ENCODE assay signal across 15 mouse cellular contexts in the genomic region with DNA sequence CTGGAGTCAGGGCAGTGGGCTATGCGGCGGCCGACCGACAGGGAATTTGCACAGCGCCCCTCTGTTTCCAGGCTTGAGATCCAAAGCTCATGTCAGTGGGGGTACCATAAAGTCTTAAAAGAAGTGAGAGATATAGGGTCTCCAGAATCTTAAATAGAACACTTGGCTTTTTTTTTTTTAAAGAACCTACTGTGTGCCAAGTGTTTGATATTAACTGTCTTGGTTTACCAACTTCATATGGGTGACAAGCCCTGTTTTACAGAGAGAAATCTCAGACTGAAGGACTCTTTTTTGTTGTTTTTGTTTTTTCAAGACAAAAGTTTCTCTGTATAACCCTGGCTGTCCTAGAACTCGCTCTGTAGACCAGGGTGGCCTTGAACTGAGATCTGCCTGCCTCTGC. TPM values are rescaled to one million over a fixed set of nuclear protein-coding genes. Genes with fewer than 3 reads are reported as not detected.
DNase-seq lines count a peak whose midpoint lies in the region; ATAC-seq and TF ChIP-seq lines count a peak whose summit lies in the region.
"Had no signal": no experiment of that assay in that cellular context is flagged by ENCODE, and none has a peak within 500 bp of the region (broad histone marks: within the 10 kb centered on the region; RNA-seq: fewer than 3 reads in every experiment).

No protein-coding gene starts in this region.

- in situ Hi-C loops in CH12.LX (cut with MboI; ENCODE audit: low pct_ligation_motif_present, low pct_unique_long_range_greater_than_20kb, low sequenced_read_pairs) (loop anchor here (10.0 kb wide), 1 partner anchor 74 kb away; a partner anchor contains a TSS), ES-E14 (cut with MboI; ENCODE audit: low sequenced_read_pairs in 2 of 2, unreplicated experiment in 2 of 2) (no loop called here)

- no peak for TF ChIP-seq EP300 in CH12.LX (IDR thresholded peaks at IDR 0.05; ENCODE audit: low read length)
- TF ChIP-seq EP300 in liver, embryonic 14.5 days (IDR thresholded peaks at IDR 0.05; ENCODE audit: low read depth), result no peak

- no peaks in the 10 kb centered on the region for H3K9me3 ChIP-seq in intestine, postnatal 0 days (ENCODE audit: control insufficient read depth)
- H3K9me3 ChIP-seq in intestine, embryonic 15.5 days, result no peaks in the 10 kb centered on the region
- H3K9me3 ChIP-seq in CH12.LX (replicated peaks; ENCODE audit: low read length) (no peaks in the 10 kb centered on the region), ES-E14 (ENCODE audit: control insufficient read depth, insufficient read depth, low read depth, low read length) (no peaks in the 10 kb centered on the region)
- no peaks in the 10 kb centered on the region for H3K9me3 ChIP-seq in liver, embryonic 14.5 days (ENCODE audit: control insufficient read depth, low read length)
- H3K9me3 ChIP-seq: stomach, embryonic 15.5 days had no signal

- DNase-seq in CH12.LX (ENCODE audit: extremely low read depth), result no peak
- no peak for DNase-seq in ES-E14 (ENCODE audit: low read depth, low spot score)
- DNase-seq in liver, embryonic 14.5 days (ENCODE audit: low read depth in 3 of 3, low spot score in 3 of 3), result no peak
- DNase-seq in cerebellum, adult 9-10 months, result no peak
- DNase-seq: adrenal gland, postnatal 25 days; cerebellum, postnatal 36 days; forebrain, postnatal 0 days; gastrocnemius, postnatal 10 days; kidney, adult 8-10 months; lung, adult 2 months had no signal

- TF ChIP-seq POLR2A in CH12.LX (IDR thresholded peaks at IDR 0.05; ENCODE audit: low read depth, low read length), result no peak

- peaks cover 17% of the 10 kb centered on the region for H3K36me3 ChIP-seq in intestine, postnatal 0 days (ENCODE audit: control insufficient read depth, insufficient read depth)
- no peaks in the 10 kb centered on the region; the same call in none of the 2 replicates for H3K36me3 ChIP-seq in intestine, embryonic 15.5 days
- peaks cover 19 to 22% of the 10 kb centered on the region in 2 experiments for H3K36me3 ChIP-seq in CH12.LX (replicated peaks in 1 of 2; ENCODE audit: control insufficient read depth in 1 of 2, insufficient read depth in 1 of 2, low read length in 1 of 2)
- no peaks in the 10 kb centered on the region for H3K36me3 ChIP-seq in ES-E14 (ENCODE audit: control insufficient read depth, insufficient read depth, low read length, poor library complexity, severe bottlenecking)
- no peaks in the 10 kb centered on the region for H3K36me3 ChIP-seq in liver, embryonic 14.5 days (replicated peaks; ENCODE audit: control insufficient read depth, insufficient read depth, low read depth)

- 0 out of 2 replicates have a peak overlapping the region, but pooled peaks have one; percentile 15 for H3K27ac ChIP-seq in intestine, postnatal 0 days (ENCODE audit: low read depth, low read length)
- H3K27ac ChIP-seq in intestine, embryonic 15.5 days, result no peak overlapping the region
- H3K27ac ChIP-seq in CH12.LX (ENCODE audit: insufficient read depth, low read depth) (peak overlapping the region; percentile 81), ES-E14 (ENCODE audit: insufficient read depth, low read depth, low read length, poor library complexity, severe bottlenecking) (no peak overlapping the region)
- no peak overlapping the region for H3K27ac ChIP-seq in liver, embryonic 14.5 days
- H3K27ac ChIP-seq: stomach, embryonic 15.5 days had no signal

- TF ChIP-seq RAD21 in CH12.LX (IDR thresholded peaks at IDR 0.05; ENCODE audit: low read depth, low read length), result no peak

- no peak overlapping the region for H3K9ac ChIP-seq in intestine, postnatal 0 days (ENCODE audit: low read depth, low read length)
- no peak overlapping the region for H3K9ac ChIP-seq in intestine, embryonic 15.5 days
- H3K9ac ChIP-seq in CH12.LX (ENCODE audit: insufficient read depth, low read depth), result peak overlapping the region; percentile 72; the same call in 1 of the 2 replicates
- peak overlapping the region; percentile 51 for H3K9ac ChIP-seq in ES-E14 (ENCODE audit: insufficient read depth, low read depth, low read length, poor library complexity, severe bottlenecking)
- H3K9ac ChIP-seq in liver, embryonic 14.5 days (replicated peaks), result no peak overlapping the region
- H3K9ac ChIP-seq: forebrain, postnatal 0 days; stomach, embryonic 15.5 days had no signal

- H3K4me3 ChIP-seq in intestine, postnatal 0 days (ENCODE audit: low read depth, low read length), result no peak overlapping the region
- no peak overlapping the region for H3K4me3 ChIP-seq in intestine, embryonic 15.5 days (replicated peaks)
- H3K4me3 ChIP-seq in CH12.LX (replicated peaks in 1 of 3; ENCODE audit: low read depth in 2 of 3, low read length in 2 of 3, poor library complexity in 1 of 3), result peak overlapping the region; percentile 51 to 65 (median 61)
- H3K4me3 ChIP-seq in ES-E14 (ENCODE audit: insufficient read depth in 1 of 2, low read depth in 1 of 2, low read length in 2 of 2, poor library complexity in 1 of 2, severe bottlenecking in 1 of 2), result peak overlapping the region; percentile 31 to 47
- no peak overlapping the region for H3K4me3 ChIP-seq in liver, embryonic 14.5 days (ENCODE audit: insufficient read depth in 1 of 2, low read depth in 2 of 2, low read length in 2 of 2)
- H3K4me3 ChIP-seq: stomach, embryonic 15.5 days had no signal

- no peak for TF ChIP-seq CTCF in intestine, postnatal 0 days (IDR thresholded peaks at IDR 0.05; ENCODE audit: low read depth)
- no peak for TF ChIP-seq CTCF in CH12.LX (conservative IDR thresholded peaks at IDR 0.05 in 1 of 2, IDR thresholded peaks at IDR 0.05 in 1 of 2; ENCODE audit: low read depth in 2 of 2, low read length in 2 of 2)
- TF ChIP-seq CTCF in liver, embryonic 14.5 days (IDR thresholded peaks at IDR 0.05; ENCODE audit: low read depth), result no peak

- no peaks in the 10 kb centered on the region for H3K4me1 ChIP-seq in intestine, postnatal 0 days (replicated peaks; ENCODE audit: control insufficient read depth, insufficient read depth, low read length)
- no peaks in the 10 kb centered on the region for H3K4me1 ChIP-seq in intestine, embryonic 15.5 days (replicated peaks)
- H3K4me1 ChIP-seq in CH12.LX (ENCODE audit: control insufficient read depth in 1 of 2, insufficient read depth in 2 of 2) (peaks cover 15 to 41% of the 10 kb centered on the region in 2 experiments), ES-E14 (ENCODE audit: control insufficient read depth in 2 of 2, insufficient read depth in 2 of 2, low read length in 2 of 2, poor library complexity in 1 of 2) (peaks cover 0 to 17% of the 10 kb centered on the region in 2 experiments; a peak in 2 of 4 replicates)
- H3K4me1 ChIP-seq in liver, embryonic 14.5 days (replicated peaks; ENCODE audit: control insufficient read depth in 2 of 2, insufficient read depth in 2 of 2, low read length in 1 of 2), result peaks cover 7 to 12% of the 10 kb centered on the region in 2 experiments; a peak in 3 of 4 replicates
- H3K4me1 ChIP-seq: stomach, embryonic 15.5 days had no signal

- no peaks in the 10 kb centered on the region for H3K27me3 ChIP-seq in intestine, postnatal 0 days (replicated peaks; ENCODE audit: control insufficient read depth, insufficient read depth, low read length)
- no peaks in the 10 kb centered on the region for H3K27me3 ChIP-seq in intestine, embryonic 15.5 days (replicated peaks)
- H3K27me3 ChIP-seq in CH12.LX (replicated peaks), result no peaks in the 10 kb centered on the region
- no peaks in the 10 kb centered on the region for H3K27me3 ChIP-seq in liver, embryonic 14.5 days (ENCODE audit: control insufficient read depth, insufficient read depth, low read length)
- H3K27me3 ChIP-seq: stomach, embryonic 15.5 days had no signal

- ATAC-seq in intestine, postnatal 0 days, result no peak
- no peak for ATAC-seq in intestine, embryonic 15.5 days
- ATAC-seq in liver, embryonic 14.5 days (ENCODE audit: insufficient read depth), result no peak
- ATAC-seq in monocyte, adult 5-6 weeks (replicated peaks; ENCODE audit: insufficient number of reproducible peaks, low FRiP score, low TSS enrichment, poor library complexity, severe bottlenecking), result no peak
- ATAC-seq: forebrain, postnatal 0 days; hindbrain, embryonic 16.5 days had no signal

- 94% methylated on average over 6 of the region's 6 CpGs for WGBS in intestine, postnatal 0 days
- 95% methylated on average over 6 of the region's 6 CpGs for WGBS in intestine, embryonic 15.5 days
- WGBS in liver, embryonic 14.5 days (ENCODE audit: insufficient replicate concordance), result 84% methylated on average over 6 of the region's 6 CpGs

- H3K4me2 ChIP-seq in intestine, postnatal 0 days (replicated peaks; ENCODE audit: low read depth), result no peak overlapping the region
- H3K4me2 ChIP-seq in intestine, embryonic 15.5 days (replicated peaks), result no peak overlapping the region
- peak overlapping the region; percentile 69 for H3K4me2 ChIP-seq in CH12.LX (ENCODE audit: insufficient read depth, low read depth, poor library complexity, severe bottlenecking)
- peak overlapping the region; percentile 33 for H3K4me2 ChIP-seq in liver, embryonic 14.5 days (ENCODE audit: low read depth)

- peaks cover 12% of the 10 kb centered on the region for H3K79me2 ChIP-seq in CH12.LX (replicated peaks; ENCODE audit: control insufficient read depth, extremely low read depth, insufficient read depth, poor library complexity, severe bottlenecking)

- dilution Hi-C loops in CH12.LX (cut with MboI; ENCODE audit: extremely low pct_ligation_motif_present, extremely low pct_unique_long_range_greater_than_20kb, low sequenced_read_pairs), result no loop called here

RNA-seq across cellular contexts. Expression of a gene that starts 1.4 kb away (rescaled TPM):
- polyA plus RNA-seq in intestine, postnatal 0 days (2015; fragmentation: Nextera tagmentation; extraction: Ambion mirVana), result 3.6 and 4.7 TPM in 2 replicates
- polyA plus RNA-seq in intestine, embryonic 15.5 days (2015; fragmentation: Nextera tagmentation; extraction: Ambion mirVana), result 4.3 and 5.3 TPM in 2 replicates
- total RNA-seq in CH12.LX (2012; rRNA removed) (19.1 and 28.2 TPM in 2 replicates), CH12.LX (2014; rRNA removed) (24.8 and 26.2 TPM in 2 replicates), ES-E14 (2012; rRNA removed) (1.0 and 1.3 TPM in 2 replicates)
- polyA plus RNA-seq in CH12.LX (2012; ENCODE audit: insufficient read length, low read depth), result 18.2 and 22.5 TPM in 2 replicates
- polyA plus RNA-seq in liver, embryonic 14.5 days (2012; rRNA removed), result 4.8 and 4.9 TPM in 2 replicates
- 5.7 and 6.1 TPM in 2 replicates for polyA plus RNA-seq in liver, embryonic 14.5 days (2014; fragmentation: Nextera tagmentation; extraction: Ambion mirVana)
- 63.2 to 73.9 TPM (median 73.1 TPM) in 3 replicates for total RNA-seq in monocyte, adult 5-6 weeks (2017)

RNA-seq across cellular contexts. Expression of a gene that starts 6.9 kb away (rescaled TPM):
- polyA plus RNA-seq in intestine, postnatal 0 days (2015; fragmentation: Nextera tagmentation; extraction: Ambion mirVana), result 7.1 and 7.5 TPM in 2 replicates
- 10.3 and 10.7 TPM in 2 replicates for polyA plus RNA-seq in intestine, embryonic 15.5 days (2015; fragmentation: Nextera tagmentation; extraction: Ambion mirVana)
- total RNA-seq in CH12.LX (2012; rRNA removed) (12.0 and 13.6 TPM in 2 replicates), CH12.LX (2014; rRNA removed) (9.6 and 11.6 TPM in 2 replicates), ES-E14 (2012; rRNA removed) (4.4 and 5.1 TPM in 2 replicates)
- polyA plus RNA-seq in CH12.LX (2012; ENCODE audit: insufficient read length, low read depth), result 7.8 and 8.1 TPM in 2 replicates
- 2.9 and 3.9 TPM in 2 replicates for polyA plus RNA-seq in liver, embryonic 14.5 days (2012; rRNA removed)
- polyA plus RNA-seq in liver, embryonic 14.5 days (2014; fragmentation: Nextera tagmentation; extraction: Ambion mirVana), result 4.8 and 5.2 TPM in 2 replicates
- total RNA-seq in monocyte, adult 5-6 weeks (2017), result 4.1 to 5.9 TPM (median 5.7 TPM) in 3 replicates

RNA-seq across cellular contexts. Expression of a gene that starts 7.0 kb away (rescaled TPM):
- polyA plus RNA-seq in intestine, postnatal 0 days (2015; fragmentation: Nextera tagmentation; extraction: Ambion mirVana), result 49.3 and 54.8 TPM in 2 replicates
- 57.0 and 62.3 TPM in 2 replicates for polyA plus RNA-seq in intestine, embryonic 15.5 days (2015; fragmentation: Nextera tagmentation; extraction: Ambion mirVana)
- 50.5 and 51.0 TPM in 2 replicates for total RNA-seq in CH12.LX (2012; rRNA removed)
- 53.1 and 64.5 TPM in 2 replicates for total RNA-seq in CH12.LX (2014; rRNA removed)
- 59.2 and 83.9 TPM in 2 replicates for polyA plus RNA-seq in CH12.LX (2012; ENCODE audit: insufficient read length, low read depth)
- total RNA-seq in ES-E14 (2012; rRNA removed), result 38.1 and 39.2 TPM in 2 replicates
- polyA plus RNA-seq in liver, embryonic 14.5 days (2012; rRNA removed), result 22.4 and 33.1 TPM in 2 replicates
- 23.1 and 24.8 TPM in 2 replicates for polyA plus RNA-seq in liver, embryonic 14.5 days (2014; fragmentation: Nextera tagmentation; extraction: Ambion mirVana)
- total RNA-seq in monocyte, adult 5-6 weeks (2017), result 65.3 to 128 TPM (median 82.5 TPM) in 3 replicates

RNA-seq across cellular contexts. Expression of a gene that starts 16.5 kb away (rescaled TPM):
- polyA plus RNA-seq in intestine, postnatal 0 days (2015; fragmentation: Nextera tagmentation; extraction: Ambion mirVana), result 0.44 and 0.73 TPM in 2 replicates
- polyA plus RNA-seq in intestine, embryonic 15.5 days (2015; fragmentation: Nextera tagmentation; extraction: Ambion mirVana), result 0.83 and 0.99 TPM in 2 replicates
- 0.21 and 0.47 TPM in 2 replicates for total RNA-seq in CH12.LX (2012; rRNA removed)
- not detected in 2 replicates for total RNA-seq in CH12.LX (2014; rRNA removed)
- polyA plus RNA-seq in CH12.LX (2012; ENCODE audit: insufficient read length, low read depth), result 0.81 TPM in 1 of 2 replicates, not detected in the other
- 0.36 TPM in 1 of 2 replicates, not detected in the other for total RNA-seq in ES-E14 (2012; rRNA removed)
- polyA plus RNA-seq in liver, embryonic 14.5 days (2012; rRNA removed), result 0.11 and 0.32 TPM in 2 replicates
- polyA plus RNA-seq in liver, embryonic 14.5 days (2014; fragmentation: Nextera tagmentation; extraction: Ambion mirVana), result 0.15 and 0.23 TPM in 2 replicates
- total RNA-seq in monocyte, adult 5-6 weeks (2017), result not detected in 3 replicates

RNA-seq across cellular contexts. Expression of a gene that starts 19.5 kb away (rescaled TPM):
- 1.0 and 1.3 TPM in 2 replicates for polyA plus RNA-seq in intestine, postnatal 0 days (2015; fragmentation: Nextera tagmentation; extraction: Ambion mirVana)
- polyA plus RNA-seq in intestine, embryonic 15.5 days (2015; fragmentation: Nextera tagmentation; extraction: Ambion mirVana), result 4.3 and 4.8 TPM in 2 replicates
- total RNA-seq in CH12.LX (2012; rRNA removed), result 0.30 and 0.42 TPM in 2 replicates
- not detected in 2 replicates for total RNA-seq in CH12.LX (2014; rRNA removed)
- polyA plus RNA-seq in CH12.LX (2012; ENCODE audit: insufficient read length, low read depth), result 0.27 and 0.53 TPM in 2 replicates
- 15.3 and 34.7 TPM in 2 replicates for total RNA-seq in ES-E14 (2012; rRNA removed)
- polyA plus RNA-seq in liver, embryonic 14.5 days (2012; rRNA removed), result 0.69 and 1.6 TPM in 2 replicates
- 0.11 and 0.29 TPM in 2 replicates for polyA plus RNA-seq in liver, embryonic 14.5 days (2014; fragmentation: Nextera tagmentation; extraction: Ambion mirVana)
- not detected in 3 replicates for total RNA-seq in monocyte, adult 5-6 weeks (2017)

Comparison
In these comparisons a context has a peak if more than half of its experiments do, and no peak if none do; other contexts are left out.
1. H3K27ac ChIP-seq: peak in intestine, postnatal 0 days (single experiment) and CH12.LX (single experiment); none in intestine, embryonic 15.5 days (single experiment), ES-E14 (single experiment) and liver, embryonic 14.5 days (single experiment).
2. H3K4me2 ChIP-seq: peak in CH12.LX (single experiment) and liver, embryonic 14.5 days (single experiment); none in intestine, postnatal 0 days (single experiment) and intestine, embryonic 15.5 days (single experiment).
3. H3K4me3 ChIP-seq: peak in CH12.LX (3 of 3) and ES-E14 (2 of 2); none in intestine, postnatal 0 days (single experiment), intestine, embryonic 15.5 days (single experiment) and liver, embryonic 14.5 days (0 of 2).
4. H3K9ac ChIP-seq: peak in CH12.LX (single experiment) and ES-E14 (single experiment); none in intestine, postnatal 0 days (single experiment), intestine, embryonic 15.5 days (single experiment) and liver, embryonic 14.5 days (single experiment).